Mouse (Mus musculus) hindbrain, embryonic 13.5 days (tissue): ENCODE results near the gene Duoxa1. TPM values are rescaled to one million over a fixed set of nuclear protein-coding genes. Genes with fewer than 3 reads are reported as not detected.
A peak's percentile ranks its signal among the peaks of the same experiment; 100 is the strongest.

ENCODE experiments used
- ATAC-seq: fragments of 200-750 bp; cut with Nextera tagmentation; 2 replicates; pipeline ENCODE4 v1.8.0; 2017; ENCODE audit warnings: moderate TSS enrichment; ENCODE audit not compliant: low FRiP score
- H3K27ac ChIP-seq: fragments of 300-500 bp; sonication (generic); 2 replicates; pipeline ENCODE4 v1.5.1; 2015; ENCODE audit warnings: inconsistent platforms, mild to moderate bottlenecking, moderate library complexity
- H3K27me3 ChIP-seq: fragments of 300-500 bp; sonication (generic); 2 replicates; pipeline ENCODE4 v1.6.1; 2015; ENCODE audit warnings: mild to moderate bottlenecking, inconsistent platforms
- H3K36me3 ChIP-seq: fragments of 300-500 bp; sonication (generic); 2 replicates; pipeline ENCODE4 v1.6.1; 2015; ENCODE audit warnings: mild to moderate bottlenecking, inconsistent platforms
- H3K4me1 ChIP-seq: fragments of 300-500 bp; sonication (generic); replicated peaks from 2 replicates; pipeline ENCODE4 v1.6.1; 2015; ENCODE audit warnings: inconsistent platforms
- H3K4me2 ChIP-seq: fragments of 300-500 bp; sonication (generic); 2 replicates; pipeline ENCODE4 v1.6.1; 2015; ENCODE audit warnings: inconsistent platforms, mild to moderate bottlenecking, moderate library complexity
- H3K4me3 ChIP-seq: fragments of 300-500 bp; sonication (generic); 2 replicates; pipeline ENCODE4 v1.5.1; 2015; ENCODE audit warnings: mild to moderate bottlenecking, inconsistent platforms
- H3K9ac ChIP-seq: fragments of 300-500 bp; sonication (generic); 2 replicates; pipeline ENCODE4 v1.6.1; 2015; ENCODE audit warnings: mild to moderate bottlenecking, inconsistent platforms
- H3K9me3 ChIP-seq: fragments of 300-500 bp; sonication (generic); 2 replicates; pipeline ENCODE4 v1.6.1; 2016; ENCODE audit warnings: inconsistent platforms
- WGBS: fragments of 180-500 bp; shearing (Covaris S2); methylation state at CpG from one replicate; pipeline ENCODE4 v1.1.7; 2015; 5-methylcytosine and 5-hydroxymethylcytosine counted together
- polyA plus RNA-seq: library from polyadenylated mRNA; unstranded; fragments of >200 nt; fragmentation: Nextera tagmentation; extraction: Ambion mirVana; gene quantifications from 2 replicates; pipeline ENCODE4 v1.2.1, GENCODE M21; 2015

The Duoxa1 gene
- polyA plus RNA-seq, 1 experiment from 2014 or later, result 0.13 TPM

DNA sequence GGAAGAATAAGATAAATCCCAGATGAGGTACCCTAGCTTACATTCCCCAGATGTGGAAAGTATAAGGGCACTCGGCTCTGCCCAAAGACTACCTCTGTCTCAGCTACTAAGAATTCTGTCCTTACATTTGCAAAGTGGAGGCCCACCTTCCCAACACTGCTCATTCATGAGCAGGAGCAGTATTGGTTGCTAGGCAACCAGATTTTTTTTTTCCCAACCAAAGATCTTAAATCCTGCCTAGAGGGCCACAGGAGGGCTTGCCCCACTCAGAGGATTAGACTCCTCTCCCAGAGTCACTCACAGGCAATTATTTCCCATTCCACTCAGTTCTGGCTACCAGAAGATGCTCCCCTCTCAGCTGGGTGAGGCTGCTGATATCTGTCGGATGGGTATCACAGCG, 48.8 kb downstream of the Duoxa1 start:
- 63% methylated on average over 3 of the region's 3 CpGs for WGBS
- H3K27ac ChIP-seq, result no peak overlapping the region
- peaks cover 9% of the 10 kb centered on the region for H3K4me1 ChIP-seq
- H3K36me3 ChIP-seq, result peaks cover 5% of the 10 kb centered on the region; the same call in 1 of the 2 replicates
- no peaks in the 10 kb centered on the region for H3K27me3 ChIP-seq
- peak; percentile 57; the same call in 1 of the 2 replicates for ATAC-seq
- no peak overlapping the region for H3K9ac ChIP-seq
- no peaks in the 10 kb centered on the region for H3K9me3 ChIP-seq
- no peak overlapping the region for H3K4me3 ChIP-seq
- no peak overlapping the region for H3K4me2 ChIP-seq

GRCm38 (mm10) chr2:122260729-122261128, 52.8 kb downstream of the Duoxa1 start:
- no peak overlapping the region for H3K4me2 ChIP-seq
- H3K4me1 ChIP-seq, result peaks cover 9% of the 10 kb centered on the region
- no peak overlapping the region for H3K9ac ChIP-seq
- no peak for ATAC-seq
- H3K27me3 ChIP-seq, result no peaks in the 10 kb centered on the region
- WGBS, result 88% methylated on average over 5 of the region's 5 CpGs
- H3K9me3 ChIP-seq, result no peaks in the 10 kb centered on the region
- H3K27ac ChIP-seq, result no peak overlapping the region
- peaks cover 12% of the 10 kb centered on the region; the same call in 1 of the 2 replicates for H3K36me3 ChIP-seq
- no peak overlapping the region for H3K4me3 ChIP-seq

- H3K4me3 ChIP-seq, result no peak overlapping the region
- ATAC-seq, result no peak
- H3K4me1 ChIP-seq, result no peaks in the 10 kb centered on the region
- no peak overlapping the region for H3K27ac ChIP-seq
- H3K4me2 ChIP-seq, result no peak overlapping the region
- no peaks in the 10 kb centered on the region for H3K27me3 ChIP-seq
- WGBS, result 92% methylated on average over 5 of the region's 5 CpGs
- no peaks in the 10 kb centered on the region for H3K9me3 ChIP-seq
- H3K36me3 ChIP-seq, result peaks cover 8% of the 10 kb centered on the region; the same call in 1 of the 2 replicates
- no peak overlapping the region for H3K9ac ChIP-seq
These were observed 57.5 kb downstream of the Duoxa1 start for GRCm38 (mm10) chr2:122255997-122256396.

Other genes starting within 250 kb of the Duoxa1 start
- gene Spg11, start 195.3 kb downstream of the Duoxa1 start, polyA plus RNA-seq, result 8.3 and 8.9 TPM in 2 replicates
- gene B2m, start 166.0 kb downstream of the Duoxa1 start, polyA plus RNA-seq, result 112 and 119 TPM in 2 replicates
- gene Trim69, start 153.0 kb downstream of the Duoxa1 start, polyA plus RNA-seq, result not detected in 2 replicates
- not detected in 2 replicates for gene Patl2, start 127.5 kb downstream of the Duoxa1 start, polyA plus RNA-seq
- not detected in 2 replicates for gene Terb2, start 127.5 kb downstream of the Duoxa1 start, polyA plus RNA-seq
- gene Sord, start 79.0 kb downstream of the Duoxa1 start, polyA plus RNA-seq, result 18.7 and 19.4 TPM in 2 replicates
- gene Duox2, start 15.3 kb downstream of the Duoxa1 start, polyA plus RNA-seq, result not detected in 2 replicates
- gene Duoxa2, start 14.8 kb downstream of the Duoxa1 start, polyA plus RNA-seq, result not detected in 2 replicates
- gene Duox1, start 1.9 kb upstream of the Duoxa1 start, polyA plus RNA-seq, result 0.13 and 0.16 TPM in 2 replicates
- 12.9 and 13.5 TPM in 2 replicates for gene Shf, start 55.4 kb upstream of the Duoxa1 start, polyA plus RNA-seq
- 0.05 and 0.14 TPM in 2 replicates for gene Slc28a2, start 112.7 kb upstream of the Duoxa1 start, polyA plus RNA-seq
- not detected in 2 replicates for gene Gm14085, start 171.2 kb upstream of the Duoxa1 start, polyA plus RNA-seq